Mouse (Mus musculus): ENCODE data around the gene Ssxa1. TPM values are rescaled to one million over a fixed set of nuclear protein-coding genes. Genes with fewer than 3 reads are reported as not detected.
A peak's percentile ranks its signal among the peaks of the same experiment; 100 is the strongest.
"Not testable (repeated sequence)": the region's sequence is repeated elsewhere in the genome, so short reads cannot be mapped to it uniquely, and the experiment has no call there.

Gene Ssxa1
- polyA plus RNA-seq (2015; fragmentation: Nextera tagmentation; extraction: Ambion mirVana), result not detected in 2 replicates

- no peak for DNase-seq
- TF ChIP-seq EP300 (IDR thresholded peaks at IDR 0.05; ENCODE audit: low read depth), result no peak
- TF ChIP-seq CTCF (IDR thresholded peaks at IDR 0.05; ENCODE audit: low read depth), result no peak
- WGBS (ENCODE audit: insufficient replicate concordance), result 61% methylated on average over 4 of the region's 4 CpGs
- Histone ChIP-seq H3K36me3 (replicated peaks; ENCODE audit: insufficient read depth, low read length) (no peaks in the 10 kb centered on the region), H3K4me1 (ENCODE audit: insufficient read depth) (no peaks in the 10 kb centered on the region), H3K9me3 (ENCODE audit: low read length) (no peaks in the 10 kb centered on the region), H3K27ac (ENCODE audit: low read depth) (no peak within 1 kb of the TSS), H3K9ac (replicated peaks) (no peak within 1 kb of the TSS), H3K27me3 (ENCODE audit: insufficient read depth, low read length) (no peaks in the 10 kb centered on the region), H3K4me2 (ENCODE audit: low read depth, low read length) (no peak within 1 kb of the TSS), H3K4me3 (ENCODE audit: low read depth, low read length) (no peak within 1 kb of the TSS)
- no peak for ATAC-seq
Measured at GRCm38 (mm10) chrX:21115520-21115919, at the start of gene Ssxa1. Gene Ssxa1, plus strand, starts transcription at chrX:21115820.

DNA sequence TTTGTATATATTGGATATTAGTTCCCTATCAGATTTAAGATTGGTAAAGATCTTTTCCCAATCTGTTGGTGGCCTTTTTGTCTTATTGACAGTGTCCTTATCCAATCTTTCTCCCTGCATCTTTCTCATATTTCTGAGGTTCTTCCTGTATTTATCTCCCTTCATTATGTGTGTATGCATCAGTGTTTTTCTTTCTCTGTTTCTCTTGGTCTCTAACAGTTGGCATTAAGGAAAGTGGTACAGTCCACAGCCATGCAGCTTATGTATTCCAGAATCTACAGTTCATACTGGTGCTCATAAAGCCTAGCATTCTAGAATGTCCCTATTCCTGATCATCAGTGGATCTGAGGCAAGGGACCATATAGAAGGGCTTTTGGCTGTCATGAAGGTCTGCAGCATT lies 47.5 kb upstream of the Ssxa1 start, which contains the start of gene Spaca5:
TSS of gene Spaca5 (plus strand) at position 301 of the 400 bp plus-strand sequence.
- DNase-seq, result no peak
- Histone ChIP-seq H3K36me3 (replicated peaks; ENCODE audit: insufficient read depth, low read length) (no peaks in the 10 kb centered on the region), H3K4me3 (ENCODE audit: low read depth, low read length) (no peak within 1 kb of the TSS)

DNA sequence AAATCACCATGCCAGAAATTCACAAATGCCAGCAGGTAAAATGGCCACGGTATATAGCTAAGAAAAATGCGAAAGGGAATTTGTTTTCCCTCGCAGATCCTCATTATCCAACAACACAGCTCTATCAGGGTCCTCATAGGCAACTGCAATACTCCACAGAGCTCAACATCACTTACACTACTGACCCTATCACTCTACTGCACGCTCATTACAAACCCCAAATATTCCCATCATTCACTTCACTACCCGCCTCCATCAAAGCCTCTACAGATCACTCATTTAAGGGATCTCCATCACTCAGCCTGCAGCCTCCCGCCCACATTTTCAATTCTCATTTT lies 27.0 kb upstream of the Ssxa1 start:
- no peaks in the 10 kb centered on the region for H3K27me3 ChIP-seq (ENCODE audit: insufficient read depth, low read length)
- H3K4me3 ChIP-seq (ENCODE audit: low read depth, low read length), result peak overlapping the region; percentile 43
- no peaks in the 10 kb centered on the region for H3K4me1 ChIP-seq (ENCODE audit: insufficient read depth)
- no peaks in the 10 kb centered on the region for H3K9me3 ChIP-seq (ENCODE audit: low read length)
- no peak for TF ChIP-seq CTCF (IDR thresholded peaks at IDR 0.05; ENCODE audit: low read depth)
- TF ChIP-seq EP300 (IDR thresholded peaks at IDR 0.05; ENCODE audit: low read depth), result no peak
- no peaks in the 10 kb centered on the region for H3K36me3 ChIP-seq (replicated peaks; ENCODE audit: insufficient read depth, low read length)
- DNase-seq (no peak), ATAC-seq (peak; percentile 12; the same call in 1 of the 2 replicates)
- 39% methylated on average over 6 of the region's 6 CpGs for WGBS (ENCODE audit: insufficient replicate concordance)
- no peak overlapping the region for H3K9ac ChIP-seq (replicated peaks)
- peak overlapping the region; percentile 60 for H3K4me2 ChIP-seq (ENCODE audit: low read depth, low read length)
- no peak overlapping the region for H3K27ac ChIP-seq (ENCODE audit: low read depth)

More for the DNA sequence above, 47.5 kb upstream of the Ssxa1 start, which contains the start of gene Spaca5:
- Histone ChIP-seq H3K27ac (ENCODE audit: low read depth) (no peak within 1 kb of the TSS), H3K4me1 (ENCODE audit: insufficient read depth) (no peaks in the 10 kb centered on the region), H3K27me3 (ENCODE audit: insufficient read depth, low read length) (no peaks in the 10 kb centered on the region), H3K4me2 (ENCODE audit: low read depth, low read length) (no peak within 1 kb of the TSS), H3K9me3 (ENCODE audit: low read length) (no peaks in the 10 kb centered on the region), H3K9ac (replicated peaks) (no peak within 1 kb of the TSS)
- no peak for TF ChIP-seq EP300 (IDR thresholded peaks at IDR 0.05; ENCODE audit: low read depth)
- TF ChIP-seq CTCF (IDR thresholded peaks at IDR 0.05; ENCODE audit: low read depth), result no peak
- no peak for ATAC-seq

GRCm38 (mm10) chrX:21088983-21089866 lies 26.4 kb upstream of the Ssxa1 start, which contains the start of gene Zfp300:
Gene Zfp300, minus strand, starts transcription at chrX:21089527.
- H3K4me1 ChIP-seq (ENCODE audit: insufficient read depth), result no peaks in the 10 kb centered on the region
- no peaks in the 10 kb centered on the region for H3K36me3 ChIP-seq (replicated peaks; ENCODE audit: insufficient read depth, low read length)
- no peaks in the 10 kb centered on the region for H3K27me3 ChIP-seq (ENCODE audit: insufficient read depth, low read length)
- peak within 1 kb of the TSS; percentile 60 for H3K4me2 ChIP-seq (ENCODE audit: low read depth, low read length)
- TF ChIP-seq CTCF (IDR thresholded peaks at IDR 0.05; ENCODE audit: low read depth) (no peak), EP300 (IDR thresholded peaks at IDR 0.05; ENCODE audit: low read depth) (no peak)
- peak; percentile 72 for ATAC-seq
- peak within 1 kb of the TSS; percentile 43 for H3K4me3 ChIP-seq (ENCODE audit: low read depth, low read length)
- WGBS (ENCODE audit: insufficient replicate concordance), result 21% methylated on average over 27 of the region's 27 CpGs
- H3K9ac ChIP-seq (replicated peaks), result 0 out of 2 replicates have a peak within 1 kb of the TSS, but pooled peaks have one; percentile 0
- no peak within 1 kb of the TSS for H3K27ac ChIP-seq (ENCODE audit: low read depth)
- H3K9me3 ChIP-seq (ENCODE audit: low read length), result no peaks in the 10 kb centered on the region
- DNase-seq, result peak; percentile 42

GRCm38 (mm10) chrX:21089867-21090239 lies 25.8 kb upstream of the Ssxa1 start:
- no peak for DNase-seq
- peak overlapping the region; percentile 43; the same call in 1 of the 2 replicates for H3K4me3 ChIP-seq (ENCODE audit: low read depth, low read length)
- H3K9me3 ChIP-seq (ENCODE audit: low read length), result no peaks in the 10 kb centered on the region
- 49% methylated on average over 7 of the region's 7 CpGs for WGBS (ENCODE audit: insufficient replicate concordance)
- H3K27ac ChIP-seq (ENCODE audit: low read depth), result no peak overlapping the region
- H3K36me3 ChIP-seq (replicated peaks; ENCODE audit: insufficient read depth, low read length), result no peaks in the 10 kb centered on the region
- H3K4me2 ChIP-seq (ENCODE audit: low read depth, low read length), result peak overlapping the region; percentile 60; the same call in 1 of the 2 replicates
- H3K4me1 ChIP-seq (ENCODE audit: insufficient read depth), result no peaks in the 10 kb centered on the region
- TF ChIP-seq CTCF (IDR thresholded peaks at IDR 0.05; ENCODE audit: low read depth) (no peak), EP300 (IDR thresholded peaks at IDR 0.05; ENCODE audit: low read depth) (no peak)
- no peak overlapping the region for H3K9ac ChIP-seq (replicated peaks)
- no peaks in the 10 kb centered on the region for H3K27me3 ChIP-seq (ENCODE audit: insufficient read depth, low read length)
- no peak for ATAC-seq

- H3K36me3 ChIP-seq (replicated peaks; ENCODE audit: insufficient read depth, low read length); H3K4me1 ChIP-seq (ENCODE audit: insufficient read depth); H3K4me3 ChIP-seq (ENCODE audit: low read depth, low read length); H3K9ac ChIP-seq (replicated peaks); H3K27ac ChIP-seq (ENCODE audit: low read depth); ATAC-seq; DNase-seq; H3K4me2 ChIP-seq (ENCODE audit: low read depth, low read length); H3K27me3 ChIP-seq (ENCODE audit: insufficient read depth, low read length); H3K9me3 ChIP-seq (ENCODE audit: low read length): not testable (repeated sequence)
- 84% methylated on average over 10 of the region's 25 CpGs for WGBS (ENCODE audit: insufficient replicate concordance)
Measured at GRCm38 (mm10) chrX:21146675-21147074, 31.1 kb downstream of the Ssxa1 start.

Other genes with a start within 250 kb of the Ssxa1 start
- 1.7 and 2.2 TPM in 2 replicates for gene Timp1, start 245.7 kb upstream of the Ssxa1 start, polyA plus RNA-seq (2015; fragmentation: Nextera tagmentation; extraction: Ambion mirVana)
- 0.05 TPM in 1 of 2 replicates, not detected in the other for gene Syn1, start 194.8 kb upstream of the Ssxa1 start, polyA plus RNA-seq (2015; fragmentation: Nextera tagmentation; extraction: Ambion mirVana)
- 63.8 TPM in 2 replicates for gene Cfp, start 184.3 kb upstream of the Ssxa1 start, polyA plus RNA-seq (2015; fragmentation: Nextera tagmentation; extraction: Ambion mirVana)
- gene Elk1, start 165.2 kb upstream of the Ssxa1 start, polyA plus RNA-seq (2015; fragmentation: Nextera tagmentation; extraction: Ambion mirVana), result 1.8 and 2.1 TPM in 2 replicates
- gene Uxt, start 153.8 kb upstream of the Ssxa1 start, polyA plus RNA-seq (2015; fragmentation: Nextera tagmentation; extraction: Ambion mirVana), result 53.4 and 53.7 TPM in 2 replicates
- gene Zfp182, start 53.5 kb upstream of the Ssxa1 start, polyA plus RNA-seq (2015; fragmentation: Nextera tagmentation; extraction: Ambion mirVana), result 1.3 and 1.4 TPM in 2 replicates
- gene Spaca5, start 47.4 kb upstream of the Ssxa1 start, polyA plus RNA-seq (2015; fragmentation: Nextera tagmentation; extraction: Ambion mirVana), result not detected in 2 replicates
- gene Zfp300, start 26.3 kb upstream of the Ssxa1 start, polyA plus RNA-seq (2015; fragmentation: Nextera tagmentation; extraction: Ambion mirVana), result 0.08 TPM in 2 replicates
- not detected in 2 replicates for gene Gm21876, start 59.8 kb downstream of the Ssxa1 start, polyA plus RNA-seq (2015; fragmentation: Nextera tagmentation; extraction: Ambion mirVana)

All from liver, postnatal 0 days (tissue).